Mouse (Mus musculus) spleen, postnatal 36 days (tissue): ENCODE measurements around the gene Chrna7.

Experiments used
- DNase-seq, 2 experiments: peaks; one replicate each; pipeline ENCODE4 v3.0.0; 2022; ENCODE audit warnings: low spot score in 2 of 2, mixed read lengths in 1 of 2

Gene Chrna7

DNA sequence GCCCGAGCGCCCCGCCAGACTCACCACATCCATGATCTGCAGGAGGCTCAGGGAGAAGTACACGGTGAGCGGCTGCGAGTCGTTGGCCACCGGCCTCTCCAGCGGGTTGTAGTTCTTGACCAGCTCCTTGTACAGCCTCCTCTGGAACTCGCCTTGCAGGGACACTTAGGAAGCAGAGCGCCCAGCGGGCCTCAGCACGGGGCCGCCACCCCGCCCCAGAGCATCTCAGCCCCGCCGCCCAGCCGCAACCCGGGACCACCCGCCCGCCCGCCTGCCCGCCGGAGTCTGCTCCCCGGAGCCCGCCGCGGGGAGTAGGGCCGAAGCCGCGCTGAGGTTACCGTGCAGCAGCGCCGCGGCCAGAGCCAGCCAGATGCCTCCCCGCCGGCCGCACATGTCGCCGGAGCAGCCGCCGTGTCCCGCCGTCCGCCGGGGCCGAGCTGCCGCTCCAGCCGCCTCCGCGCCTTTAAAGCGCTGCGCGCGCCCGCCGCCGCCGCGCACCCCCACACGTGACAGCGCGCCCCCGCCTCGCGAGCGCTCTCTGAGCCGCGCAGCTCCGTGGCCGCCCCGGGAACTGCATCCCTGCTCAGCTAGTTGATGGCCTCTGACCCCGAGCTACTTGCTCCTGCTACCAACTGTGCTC is at the start of gene Chrna7:
Gene Chrna7, minus strand, starts transcription at position 486 of the 640 bp plus-strand sequence.
- DNase-seq = no peak

GRCm38 (mm10) chr7:63249404-63249803 is 37.0 kb upstream of the Chrna7 start:
- DNase-seq = no peak

GRCm38 (mm10) chr7:63237852-63238516 is 25.6 kb upstream of the Chrna7 start:
- DNase-seq = no peak

GRCm38 (mm10) chr7:63225066-63225780 is 12.9 kb upstream of the Chrna7 start:
- no peak for DNase-seq

GRCm38 (mm10) chr7:63211641-63212083 is 707 bp downstream of the Chrna7 start:
- no peak for DNase-seq

- DNase-seq = no peak
Measured at GRCm38 (mm10) chr7:63209501-63209900, 2.9 kb downstream of the Chrna7 start.

GRCm38 (mm10) chr7:63207137-63207536 is 5.2 kb downstream of the Chrna7 start:
- DNase-seq = no peak

DNA sequence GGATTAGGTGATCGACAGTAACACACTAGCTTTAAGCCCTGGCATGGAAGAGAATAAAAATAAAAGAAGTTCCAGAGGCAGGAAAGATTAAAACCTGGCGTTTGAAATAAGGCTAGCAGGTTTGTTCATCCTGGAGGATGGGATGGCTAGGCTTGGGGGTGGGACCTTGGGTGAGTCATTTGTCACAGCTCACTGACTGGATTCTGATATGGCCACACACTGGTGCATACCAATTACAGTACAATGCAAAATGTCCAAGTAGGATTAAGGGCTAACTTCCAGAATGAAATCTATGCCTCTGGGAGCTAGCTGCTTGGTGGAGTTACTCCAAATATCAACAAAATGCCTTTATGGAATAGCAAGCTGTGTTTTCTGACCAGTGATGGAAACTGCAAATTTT is 16.8 kb downstream of the Chrna7 start:
- no peak for DNase-seq

GRCm38 (mm10) chr7:63189647-63190534 is 22.5 kb downstream of the Chrna7 start:
- DNase-seq = no peak

GRCm38 (mm10) chr7:63170063-63170787 is 42.1 kb downstream of the Chrna7 start:
- DNase-seq = no peak

- no peak for DNase-seq
Measured at GRCm38 (mm10) chr7:63164617-63165016, 47.8 kb downstream of the Chrna7 start.

DNA sequence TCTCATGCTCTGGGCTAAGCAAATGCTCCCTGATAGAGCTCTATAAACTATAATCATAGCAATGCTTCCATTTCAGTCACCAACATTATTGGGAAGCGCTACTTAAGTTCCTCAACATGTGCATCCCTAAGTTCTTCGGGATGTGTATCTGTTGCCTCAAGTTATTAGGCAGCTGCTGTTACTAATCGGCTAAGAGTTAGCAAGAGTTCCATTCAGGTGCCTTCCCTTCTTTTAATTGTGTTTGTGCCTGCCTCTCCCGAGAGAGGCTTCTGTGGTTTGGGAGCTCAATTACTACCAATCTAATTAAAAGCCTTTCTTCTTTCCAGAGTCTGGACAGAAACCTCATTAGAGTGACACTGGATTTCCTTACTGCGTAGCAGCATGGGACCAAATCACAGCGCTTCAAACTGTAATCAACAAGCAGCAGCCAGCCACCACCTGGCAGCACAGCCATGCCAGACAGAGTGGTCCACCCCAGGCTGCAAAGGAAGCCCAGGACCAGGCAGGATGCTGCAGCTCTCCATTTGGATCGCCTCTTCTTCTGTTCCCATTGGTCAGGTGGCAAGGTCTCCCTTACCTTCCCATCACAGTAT is 50.0 kb downstream of the Chrna7 start:
- no peak for DNase-seq

GRCm38 (mm10) chr7:63153239-63153638 is 59.1 kb downstream of the Chrna7 start:
- DNase-seq = no peak

DNA sequence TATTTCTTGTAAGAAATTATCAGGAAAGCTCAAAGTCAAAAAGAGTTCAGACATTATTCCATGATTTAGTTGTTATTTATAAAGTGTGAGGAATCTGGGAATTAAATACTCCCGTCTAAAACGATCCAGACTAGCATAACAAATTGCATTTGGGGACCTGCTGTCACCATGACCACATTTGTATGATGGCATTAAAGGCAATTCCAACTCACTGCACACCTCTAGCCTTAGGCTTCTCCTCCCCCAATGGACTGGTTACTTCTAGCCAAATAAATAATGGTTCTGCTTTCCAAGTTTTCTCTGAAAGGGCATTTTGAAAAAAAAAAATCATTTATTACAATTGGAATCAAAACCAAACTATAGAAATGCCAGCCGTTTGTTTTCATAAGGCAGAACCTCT is 63.6 kb downstream of the Chrna7 start:
- no peak for DNase-seq

DNA sequence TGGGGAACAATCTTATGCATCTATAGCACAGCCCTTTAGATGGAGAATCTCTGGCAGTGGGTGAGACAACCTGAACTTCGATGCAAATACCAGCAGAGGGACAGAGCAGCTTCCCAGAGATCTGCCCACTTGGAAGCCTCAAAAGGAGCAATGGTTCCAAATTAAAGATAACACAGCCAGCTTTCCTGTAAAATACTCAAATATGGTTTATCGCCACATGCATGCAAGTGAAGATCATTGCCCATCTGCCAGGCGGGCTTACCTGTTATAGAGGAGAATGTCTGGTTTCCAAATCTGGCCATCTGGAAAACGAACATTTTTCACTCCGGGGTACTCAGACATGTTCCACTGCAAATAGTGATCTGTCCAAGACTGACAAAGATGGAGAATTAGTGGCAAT is 64.0 kb downstream of the Chrna7 start:
- no peak for DNase-seq

- no peak for DNase-seq
Measured at GRCm38 (mm10) chr7:63122547-63122946, 89.8 kb downstream of the Chrna7 start.

DNA sequence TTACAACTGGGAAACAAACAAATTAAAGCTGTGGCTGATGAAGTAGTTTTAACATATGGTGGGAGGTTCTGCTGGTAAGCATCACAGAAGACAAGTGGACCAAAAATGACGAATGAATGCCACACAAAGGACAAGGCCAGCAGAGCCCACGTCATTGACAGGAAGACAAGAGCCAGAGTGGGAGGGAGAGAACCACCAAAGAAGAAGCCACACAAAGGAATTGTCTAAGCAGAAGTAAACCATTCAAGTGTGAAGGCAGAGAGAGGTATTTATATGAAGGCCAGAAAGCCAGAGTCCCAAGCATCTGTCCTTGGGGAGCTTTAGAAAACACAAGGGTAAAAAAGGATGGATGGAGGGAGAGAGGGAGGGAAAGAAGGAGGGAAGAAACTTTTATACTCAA is 98.7 kb downstream of the Chrna7 start:
- no peak for DNase-seq

- DNase-seq = no peak
Measured at GRCm38 (mm10) chr7:63113252-63113651, 99.1 kb downstream of the Chrna7 start.

DNA sequence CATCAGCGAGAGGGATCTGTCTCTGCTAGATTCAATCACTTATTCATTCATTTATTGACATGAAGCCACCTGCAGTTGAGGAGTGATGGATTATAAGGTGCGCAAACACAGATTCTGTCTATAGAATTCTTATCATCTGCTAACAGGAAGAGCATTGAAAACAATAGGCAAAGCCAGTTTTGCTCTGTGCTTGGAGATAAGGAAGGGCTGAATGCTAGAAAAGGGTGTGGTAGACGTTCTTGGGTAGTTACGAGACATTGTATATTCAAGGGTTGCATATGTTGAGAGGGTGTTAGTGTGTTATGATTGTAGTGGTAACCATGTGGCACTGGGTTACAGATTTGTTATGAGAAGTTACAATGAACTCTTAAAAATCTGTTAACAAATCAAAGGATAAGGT is 103.0 kb downstream of the Chrna7 start:
- no peak for DNase-seq

DNA sequence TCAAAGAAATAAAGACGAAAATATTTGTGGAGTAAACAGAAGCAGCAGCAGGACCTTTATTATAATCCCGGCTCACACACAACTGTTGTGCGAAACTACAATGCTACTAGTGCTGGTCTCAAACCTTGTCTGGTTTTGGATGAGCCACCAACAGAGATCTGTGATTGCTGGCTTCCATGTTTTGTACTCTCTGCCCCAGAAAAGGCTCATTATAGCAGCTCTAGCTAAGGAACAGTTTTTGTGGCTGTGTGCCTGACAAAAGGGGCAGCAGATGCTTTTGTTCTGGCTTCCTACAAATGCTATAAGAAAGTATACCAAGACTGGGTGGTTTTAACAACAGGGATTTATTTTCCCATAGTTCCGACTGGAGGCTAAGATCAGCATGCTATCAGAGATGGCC is 126.4 kb downstream of the Chrna7 start:
- no peak for DNase-seq
